Mouse (Mus musculus) MEL-GATA-1-ER (cell line): Measurements from ENCODE around the gene Jpt2.
A peak's percentile ranks its signal among the peaks of the same experiment; 100 is the strongest.

Experiments
- DNase-seq: peaks from one replicate; pipeline ENCODE4 v3.0.0-alpha.2; 2012; ENCODE audit warnings: low read depth; ENCODE audit errors: extremely low read depth

The Jpt2 gene

DNA sequence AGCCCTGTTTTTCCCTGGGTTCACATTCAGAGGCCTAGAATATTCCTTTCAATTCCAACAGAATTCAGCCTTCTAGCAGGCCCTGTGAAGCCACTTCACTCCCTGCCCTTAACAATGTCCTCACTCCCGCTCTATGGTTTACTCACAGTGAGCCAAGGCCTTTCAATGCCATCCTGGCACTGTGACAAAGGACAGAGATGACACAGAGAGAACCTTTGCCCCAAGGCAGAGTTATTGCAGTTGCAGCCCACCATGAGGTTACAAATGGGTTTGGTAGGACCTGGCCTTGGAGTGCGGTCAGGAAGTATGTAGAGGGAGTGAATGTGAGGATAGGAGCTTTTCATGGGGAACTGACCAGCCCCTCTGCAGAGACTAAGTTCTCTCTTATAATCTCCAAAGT, 52.9 kb downstream of the Jpt2 start:
- no peak for DNase-seq

- no peak for DNase-seq
Observed at GRCm38 (mm10) chr17:24903767-24904166, 56.7 kb downstream of the Jpt2 start.

DNA sequence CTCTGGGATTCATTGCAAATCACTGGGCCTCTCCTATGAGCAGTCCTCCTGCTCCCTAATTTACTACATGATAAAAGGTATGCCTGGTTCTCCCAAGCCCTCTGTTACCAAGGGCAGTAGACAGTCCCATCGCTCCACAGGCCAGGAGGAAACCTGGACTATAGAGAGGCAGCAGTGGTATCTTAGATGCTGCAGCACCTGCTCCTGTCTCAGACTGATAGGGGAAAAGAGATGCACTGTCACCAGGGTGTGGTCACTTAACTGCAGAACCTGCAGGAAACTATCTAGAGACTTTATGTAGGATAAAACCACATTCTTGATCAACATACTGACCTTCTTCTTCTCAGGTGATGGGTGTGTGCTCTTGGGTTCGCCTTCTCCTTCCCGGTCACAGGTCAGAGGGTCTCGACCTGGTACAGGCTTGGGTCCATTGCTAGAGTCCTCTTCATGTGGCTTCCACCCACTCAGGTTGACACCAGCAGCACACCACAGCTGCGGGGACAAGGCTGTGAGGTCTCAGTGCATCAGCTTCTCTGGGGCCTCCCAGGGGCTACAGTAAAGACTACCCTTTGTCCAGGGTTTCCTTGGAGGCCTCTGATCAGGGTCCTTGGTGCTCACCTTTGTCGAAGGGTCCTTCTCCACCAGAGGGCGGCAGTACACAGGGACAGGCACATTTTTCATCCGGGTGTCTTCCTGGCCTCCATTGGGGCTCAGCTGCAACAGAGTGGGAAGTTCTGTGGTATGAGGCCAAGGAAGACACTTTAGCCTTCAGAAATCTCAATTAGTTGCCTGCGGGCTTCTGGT, 57.6 kb downstream of the Jpt2 start:
- DNase-seq: no peak

- no peak for DNase-seq
Observed at GRCm38 (mm10) chr17:24902124-24902523, 58.4 kb downstream of the Jpt2 start.

DNA sequence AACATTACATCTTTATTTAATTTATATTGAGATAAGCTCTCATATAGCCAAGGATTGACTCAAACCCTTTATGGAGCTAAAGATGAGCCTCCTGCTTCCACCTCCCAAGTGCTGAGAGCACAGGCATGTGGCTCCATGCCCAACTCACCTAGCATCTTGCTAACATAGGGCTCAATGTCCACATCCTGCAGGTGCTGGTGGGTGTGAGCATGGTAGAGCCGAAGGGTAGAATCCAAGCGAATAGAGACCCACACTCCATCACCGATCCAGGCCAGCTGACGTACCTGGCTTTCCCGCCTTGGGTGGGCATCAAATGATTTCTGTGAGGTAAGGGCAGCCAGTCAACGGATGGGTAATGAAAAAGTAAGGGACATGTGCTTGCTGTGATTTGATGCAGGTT, 60.5 kb downstream of the Jpt2 start:
- DNase-seq: no peak

- no peak for DNase-seq
Observed at GRCm38 (mm10) chr17:24899153-24899552, 61.3 kb downstream of the Jpt2 start.

- DNase-seq: no peak
Observed at GRCm38 (mm10) chr17:24898041-24898854, 62.2 kb downstream of the Jpt2 start.

DNA sequence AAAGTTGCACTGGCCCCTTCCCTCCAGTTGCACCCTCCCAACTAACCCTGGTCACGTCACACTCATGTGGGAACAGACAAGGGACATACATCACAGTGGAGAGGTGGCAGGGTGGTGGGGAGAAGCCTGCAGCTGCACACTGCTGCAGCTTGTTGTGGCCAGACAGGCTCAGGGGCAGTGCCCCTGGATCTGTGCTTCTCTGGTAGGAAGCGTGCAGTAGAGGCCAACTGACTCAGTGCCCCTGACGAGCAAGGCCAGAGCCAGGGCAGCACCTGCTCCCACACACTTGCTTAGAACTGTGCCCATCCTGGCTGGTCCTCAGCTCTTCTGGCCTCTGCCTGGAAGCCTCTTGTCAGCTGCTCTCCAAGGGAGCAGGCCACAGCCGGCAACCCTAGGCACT, 62.9 kb downstream of the Jpt2 start:
- no peak for DNase-seq

- DNase-seq: no peak
Observed at GRCm38 (mm10) chr17:24896993-24897269, 63.6 kb downstream of the Jpt2 start.

GRCm38 (mm10) chr17:24896241-24896992, 64.1 kb downstream of the Jpt2 start, which contains the start of gene Nme3:
Gene Nme3 (plus strand): TSS chr17:24896500.
- DNase-seq: no peak

DNA sequence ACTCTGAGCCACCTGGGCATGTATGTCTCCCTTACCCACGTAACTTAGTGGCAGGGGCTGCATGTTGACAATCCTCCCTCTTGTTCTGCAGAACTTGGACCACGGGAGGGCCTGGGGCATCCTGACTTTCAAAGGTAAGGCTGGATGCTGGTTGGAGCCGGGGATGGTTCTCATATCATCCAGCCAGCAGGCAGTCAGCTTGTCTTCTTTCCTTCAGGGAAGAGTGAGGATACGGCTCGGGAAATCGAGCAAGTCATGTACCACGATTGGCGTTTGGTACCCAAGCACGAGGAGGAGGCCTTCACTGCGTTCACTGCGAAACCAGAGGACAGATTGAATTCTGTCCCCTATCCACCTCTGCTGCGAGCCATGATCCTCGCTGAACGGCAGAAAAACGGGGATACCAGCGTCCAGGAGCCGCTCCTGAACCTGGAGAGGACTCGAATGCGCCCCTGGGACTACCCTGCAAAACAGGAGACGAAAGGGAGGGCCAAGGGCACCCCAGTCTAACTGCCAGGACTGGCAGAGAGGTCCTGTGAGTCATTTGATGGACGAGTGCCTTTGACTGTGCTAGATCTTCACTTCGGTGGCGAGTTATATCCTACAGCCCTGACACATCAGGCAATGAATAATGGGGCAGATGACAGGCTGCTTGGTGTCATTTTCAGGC, 64.8 kb downstream of the Jpt2 start:
- DNase-seq: no peak

GRCm38 (mm10) chr17:24894995-24895547, 65.4 kb downstream of the Jpt2 start, which contains the start of the genes Eme2 and Mrps34:
Gene Eme2 (minus strand): TSS chr17:24895087.
Gene Mrps34 (plus strand): TSS chr17:24895116.
- peak; percentile 81 for DNase-seq

DNA sequence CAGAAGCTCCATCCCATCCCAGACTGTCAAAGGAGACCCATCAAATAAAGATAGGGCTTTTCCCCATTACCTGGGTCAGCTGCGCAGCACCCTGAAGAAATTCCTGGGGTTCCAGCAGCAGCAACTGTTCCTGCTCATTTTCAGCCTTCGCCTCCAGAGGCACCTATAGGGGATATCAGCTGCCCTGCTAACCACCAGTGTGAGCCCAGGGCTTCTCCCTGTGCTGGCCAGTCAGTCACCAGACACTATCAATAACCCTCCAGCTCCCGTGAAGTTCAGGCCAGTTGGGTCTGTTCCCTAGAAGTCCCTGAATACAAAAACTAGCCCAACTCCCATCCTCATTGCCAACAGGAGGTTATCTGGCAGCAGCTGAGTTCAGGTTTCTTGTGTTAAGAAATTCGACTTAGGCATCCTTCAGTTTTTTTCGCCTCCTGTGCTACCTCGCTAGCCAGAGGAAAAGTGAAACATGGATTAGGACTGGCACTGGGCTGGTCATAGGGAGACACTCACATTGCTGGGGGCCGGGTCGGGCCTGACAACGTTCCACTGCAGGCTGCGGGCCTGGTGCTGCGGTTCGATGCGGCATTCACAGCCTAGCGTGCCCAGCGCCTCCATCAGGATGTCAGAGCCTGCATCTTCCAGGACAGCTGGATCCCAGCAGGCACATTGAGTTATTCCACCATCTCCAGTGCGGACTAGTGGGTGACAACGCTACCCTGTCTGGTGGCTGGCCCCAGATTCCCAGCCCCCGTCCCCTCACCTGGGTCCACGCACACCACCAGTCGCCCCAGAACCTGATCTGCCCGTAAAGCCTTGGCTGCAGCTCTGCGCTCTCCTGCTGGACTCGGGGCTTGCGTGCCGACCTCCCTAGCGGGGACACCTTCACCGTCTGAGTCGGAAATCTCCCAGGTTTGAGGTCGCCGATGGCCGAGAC, 66.2 kb downstream of the Jpt2 start:
- DNase-seq: no peak

GRCm38 (mm10) chr17:24893276-24893675, 67.2 kb downstream of the Jpt2 start:
- DNase-seq: no peak

GRCm38 (mm10) chr17:24892785-24893184, 67.7 kb downstream of the Jpt2 start:
- no peak for DNase-seq

DNA sequence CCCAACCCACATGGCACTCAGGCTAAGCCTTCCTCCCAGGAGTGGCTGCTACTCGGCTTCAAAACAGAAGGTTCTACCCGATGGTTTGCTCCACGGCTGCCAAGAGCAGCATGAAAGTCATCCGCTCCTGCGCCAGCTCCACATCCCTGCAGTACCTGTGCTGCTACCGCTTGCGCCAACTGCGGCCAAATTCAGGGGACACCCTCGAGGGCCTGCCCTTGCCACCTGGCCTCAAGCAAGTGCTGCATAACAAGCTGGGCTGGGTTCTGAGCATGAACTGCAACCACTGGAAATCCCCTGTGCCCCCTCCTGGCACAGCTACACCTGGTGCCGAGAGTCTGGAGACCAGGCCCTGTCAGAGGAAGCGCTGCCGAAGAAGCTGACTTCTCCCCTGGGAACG, 69.2 kb downstream of the Jpt2 start:
- DNase-seq: no peak

GRCm38 (mm10) chr17:24890151-24891092, 70.1 kb downstream of the Jpt2 start:
- no peak for DNase-seq

DNA sequence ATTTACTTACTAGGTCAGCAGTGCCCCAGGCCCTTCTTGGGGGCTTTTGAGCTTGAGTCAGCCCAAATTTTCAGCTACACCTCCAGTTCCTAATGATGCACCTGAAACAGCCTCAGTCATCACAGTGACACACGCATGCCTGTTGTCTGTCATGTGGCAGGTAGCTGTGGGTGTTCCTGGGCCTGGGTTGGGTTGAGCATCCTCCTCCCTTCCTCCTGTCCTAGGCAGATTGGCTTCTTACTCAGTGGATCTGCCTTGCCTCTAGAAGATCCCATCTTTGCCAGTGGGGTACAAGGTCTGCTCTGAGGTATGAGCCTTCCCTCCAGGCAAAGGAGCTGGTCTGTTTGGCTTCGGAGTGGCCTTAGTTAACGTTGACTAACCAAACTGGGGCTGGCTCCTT, 71.6 kb downstream of the Jpt2 start:
- no peak for DNase-seq
